Mouse (Mus musculus): ENCODE data around the gene Mbd3.

Mbd3 gene

GRCm38 (mm10) chr10:80425041-80425440 lies 25.7 kb upstream of the Mbd3 start:
- no peak for DNase-seq (ENCODE audit: low spot score in 2 of 2)

GRCm38 (mm10) chr10:80423562-80423961 lies 24.2 kb upstream of the Mbd3 start:
- no peak for DNase-seq (ENCODE audit: low spot score in 2 of 2)

- no peak for DNase-seq (ENCODE audit: low spot score in 2 of 2)
Measured at GRCm38 (mm10) chr10:80421651-80422472, 22.5 kb upstream of the Mbd3 start.

- DNase-seq (ENCODE audit: low spot score in 2 of 2): no peak
Measured at GRCm38 (mm10) chr10:80421208-80421607, 21.9 kb upstream of the Mbd3 start.

- DNase-seq (ENCODE audit: low spot score in 2 of 2): no peak
Measured at GRCm38 (mm10) chr10:80420729-80421128, 21.4 kb upstream of the Mbd3 start.

- no peak for DNase-seq (ENCODE audit: low spot score in 2 of 2)
Measured at GRCm38 (mm10) chr10:80419419-80419818, 20.1 kb upstream of the Mbd3 start.

GRCm38 (mm10) chr10:80418311-80418710 lies 19.0 kb upstream of the Mbd3 start:
- DNase-seq (ENCODE audit: low spot score in 2 of 2): no peak

GRCm38 (mm10) chr10:80417841-80418240 lies 18.5 kb upstream of the Mbd3 start:
- DNase-seq (ENCODE audit: low spot score in 2 of 2): no peak

- no peak for DNase-seq (ENCODE audit: low spot score in 2 of 2)
Measured at GRCm38 (mm10) chr10:80417371-80417770, 18.0 kb upstream of the Mbd3 start.

- DNase-seq (ENCODE audit: low spot score in 2 of 2): no peak
Measured at GRCm38 (mm10) chr10:80415566-80415965, 16.2 kb upstream of the Mbd3 start.

GRCm38 (mm10) chr10:80412656-80413541 lies 13.5 kb upstream of the Mbd3 start:
- no peak for DNase-seq (ENCODE audit: low spot score in 2 of 2)

- DNase-seq (ENCODE audit: low spot score in 2 of 2): no peak
Measured at GRCm38 (mm10) chr10:80407924-80408323, 8.6 kb upstream of the Mbd3 start.

GRCm38 (mm10) chr10:80406684-80407501 lies 7.5 kb upstream of the Mbd3 start, which contains the start of gene Uqcr11:
TSS of gene Uqcr11 (minus strand) at chr10:80406830.
- peak; percentile 91 for DNase-seq (ENCODE audit: low spot score in 2 of 2)

- DNase-seq (ENCODE audit: low spot score in 2 of 2): no peak
Measured at GRCm38 (mm10) chr10:80405481-80406173, 6.3 kb upstream of the Mbd3 start.

GRCm38 (mm10) chr10:80403044-80403692 lies 3.8 kb upstream of the Mbd3 start:
- no peak for DNase-seq (ENCODE audit: low spot score in 2 of 2)

GRCm38 (mm10) chr10:80400704-80401161 lies 1.4 kb upstream of the Mbd3 start:
- no peak for DNase-seq (ENCODE audit: low spot score in 2 of 2)

- no peak for DNase-seq (ENCODE audit: low spot score in 2 of 2)
Measured at GRCm38 (mm10) chr10:80399973-80400703, 788 bp upstream of the Mbd3 start.

- peak; percentile 89 to 97 for DNase-seq (ENCODE audit: low spot score in 2 of 2)
Measured at GRCm38 (mm10) chr10:80398719-80399190, 595 bp downstream of the Mbd3 start.

GRCm38 (mm10) chr10:80398174-80398535 lies 1.2 kb downstream of the Mbd3 start:
- no peak for DNase-seq (ENCODE audit: low spot score in 2 of 2)
